Mouse (Mus musculus): ENCODE data around the gene Coa6.
"Not testable (repeated sequence)": the region's sequence is repeated elsewhere in the genome, so short reads cannot be mapped to it uniquely, and the experiment has no call there.

Gene Coa6

GRCm38 (mm10) chr8:126422174-126422919, at the start of gene Coa6:
Gene Coa6, plus strand, starts transcription at chr8:126422515.
- DNase-seq = peak; percentile 94 to 98

DNA sequence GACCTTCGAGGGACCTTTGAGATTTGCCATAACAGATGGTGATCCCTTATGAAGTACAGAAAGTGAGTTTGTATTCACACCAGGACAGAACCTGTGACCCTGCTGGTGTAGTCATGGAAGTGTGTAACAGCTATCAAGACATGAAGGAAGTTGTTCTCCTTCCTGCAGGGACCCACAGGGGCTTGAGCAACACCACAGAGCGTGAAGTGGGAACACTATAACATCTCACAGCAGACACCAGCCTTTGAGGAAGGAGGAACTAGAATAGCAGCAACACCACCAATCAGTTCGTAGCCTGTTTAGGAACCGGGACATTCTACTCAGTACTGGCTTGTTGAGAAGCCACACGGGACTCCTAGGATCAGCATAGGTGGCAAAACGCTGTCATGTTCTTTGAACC, 42.7 kb upstream of the Coa6 start:
- DNase-seq = no peak

DNA sequence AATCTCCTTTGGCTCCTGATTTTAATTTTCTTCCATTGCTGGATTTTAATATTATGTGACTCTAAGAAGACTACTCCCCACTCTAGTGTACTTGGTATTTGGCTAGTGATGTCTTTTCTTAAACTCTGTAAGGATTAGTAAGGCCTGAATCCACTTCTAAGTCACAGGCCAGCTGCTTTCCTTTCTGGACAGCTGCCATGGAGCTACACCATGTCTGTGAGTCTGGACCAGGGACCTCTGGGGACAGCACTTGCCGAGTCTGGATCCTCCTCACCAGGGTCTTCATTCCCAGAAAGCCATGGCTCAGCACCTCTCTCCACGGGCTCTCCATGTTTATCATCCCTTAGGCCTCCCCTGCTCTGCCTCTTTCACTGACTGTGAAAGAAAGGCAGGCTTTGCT, 42.2 kb upstream of the Coa6 start:
- no peak for DNase-seq

DNA sequence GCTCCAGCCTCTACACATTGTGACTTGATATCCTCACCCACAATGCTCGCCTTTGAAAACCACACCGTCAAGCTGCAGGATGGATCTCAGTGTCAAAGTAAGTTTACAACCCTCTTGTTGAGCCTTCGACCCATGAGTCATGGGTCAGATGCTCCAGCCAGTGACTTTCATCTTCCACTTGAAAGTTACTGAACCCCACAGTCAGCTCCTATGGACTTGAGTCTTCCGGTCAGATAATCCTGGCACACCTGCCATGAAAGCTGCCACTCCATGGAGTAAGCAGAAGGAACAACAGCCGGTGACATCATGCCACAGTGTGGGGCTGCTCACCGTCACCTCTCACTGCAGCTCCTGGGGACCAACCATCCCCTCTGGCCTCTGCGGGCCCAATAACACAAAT, 41.0 kb upstream of the Coa6 start:
- DNase-seq = no peak

DNA sequence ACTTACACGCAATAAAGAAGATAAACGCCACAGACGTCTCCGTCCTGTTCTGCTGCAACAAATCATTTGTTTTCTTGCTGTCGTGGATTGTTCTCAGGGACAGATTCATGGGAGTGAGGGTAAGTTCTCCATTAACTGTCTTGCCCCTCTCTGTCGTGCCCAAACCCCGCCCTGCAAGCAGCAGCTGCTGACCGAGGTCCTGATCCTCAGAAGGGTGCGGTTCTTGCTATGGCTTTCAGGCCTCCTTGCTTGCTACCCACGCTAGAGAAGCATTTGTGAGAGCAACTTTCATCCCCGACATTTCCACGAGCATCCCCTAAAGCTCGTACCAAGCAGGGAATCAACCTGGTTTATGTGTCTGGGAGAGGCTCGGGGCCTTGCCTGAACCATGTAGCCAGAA, 40.1 kb upstream of the Coa6 start:
- DNase-seq = no peak

DNA sequence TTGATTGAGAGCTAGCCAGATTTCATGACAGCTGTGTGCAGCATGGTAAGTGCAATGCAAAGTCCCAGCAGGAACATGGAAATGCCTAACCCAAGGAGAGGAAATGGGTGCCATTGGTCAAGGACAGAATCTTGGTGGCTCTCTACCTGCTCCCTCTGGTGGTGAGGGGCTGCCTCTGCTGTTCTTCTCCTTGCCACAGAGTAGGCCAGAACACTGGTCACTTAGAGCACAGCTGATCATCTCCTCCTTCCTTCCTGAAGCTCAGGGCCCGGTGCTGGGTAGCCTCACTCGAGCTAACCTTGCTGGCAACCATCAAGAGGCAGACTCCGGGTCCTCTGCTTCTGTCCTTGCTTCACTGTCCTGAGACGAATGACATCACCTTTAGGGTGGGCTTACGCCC, 39.6 kb upstream of the Coa6 start:
- DNase-seq = no peak

- no peak for DNase-seq
Observed at GRCm38 (mm10) chr8:126387566-126387965, 34.7 kb upstream of the Coa6 start.

GRCm38 (mm10) chr8:126391541-126391940, 30.8 kb upstream of the Coa6 start:
- DNase-seq = no peak

- no peak for DNase-seq
Observed at GRCm38 (mm10) chr8:126395386-126395785, 26.9 kb upstream of the Coa6 start.

- no peak for DNase-seq
Observed at GRCm38 (mm10) chr8:126395917-126396316, 26.4 kb upstream of the Coa6 start.

DNA sequence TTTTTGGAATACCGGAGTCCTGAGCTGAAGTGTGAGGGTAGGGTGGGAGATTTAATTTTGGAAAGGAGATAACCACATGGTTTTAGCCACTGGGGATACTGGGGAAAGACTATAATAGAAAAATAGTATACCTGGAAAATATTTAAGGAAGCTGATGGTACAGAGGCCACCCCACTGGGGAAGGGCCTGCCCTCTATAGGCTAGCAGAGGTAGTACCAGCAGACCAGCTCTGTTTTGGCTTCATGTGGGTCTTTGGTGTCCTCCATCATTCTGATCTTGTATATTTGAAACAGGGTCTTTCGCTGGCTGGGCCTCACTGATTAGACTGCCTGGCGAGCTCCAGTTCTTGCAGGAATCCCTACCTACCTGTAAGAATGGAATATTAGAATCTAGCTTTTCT, 24.0 kb upstream of the Coa6 start:
- DNase-seq = no peak

- DNase-seq = not testable (repeated sequence)
Observed at GRCm38 (mm10) chr8:126404550-126404949, 17.8 kb upstream of the Coa6 start.

- no peak for DNase-seq
Observed at GRCm38 (mm10) chr8:126405030-126405429, 17.3 kb upstream of the Coa6 start.

GRCm38 (mm10) chr8:126420834-126421233, 1.5 kb upstream of the Coa6 start:
- no peak for DNase-seq

DNA sequence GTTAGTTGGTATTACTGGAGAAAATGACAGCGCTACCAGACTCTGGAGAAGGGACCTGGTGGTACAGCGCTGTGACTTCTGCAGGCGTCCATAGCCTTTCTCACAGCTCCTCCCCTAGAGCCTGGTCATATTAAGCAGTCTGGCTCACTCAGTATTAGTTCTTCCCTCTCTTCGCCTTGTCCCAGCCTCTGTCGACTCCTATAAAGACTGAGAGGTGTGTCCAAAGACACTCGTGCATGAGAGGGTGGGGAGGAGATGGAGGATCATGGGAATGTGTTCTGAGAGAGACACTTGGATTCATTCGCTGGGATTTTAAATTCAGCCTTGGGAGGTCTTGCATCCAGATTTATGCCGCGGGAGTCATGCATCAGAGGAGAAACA, 595 bp downstream of the Coa6 start:
- DNase-seq = no peak

DNA sequence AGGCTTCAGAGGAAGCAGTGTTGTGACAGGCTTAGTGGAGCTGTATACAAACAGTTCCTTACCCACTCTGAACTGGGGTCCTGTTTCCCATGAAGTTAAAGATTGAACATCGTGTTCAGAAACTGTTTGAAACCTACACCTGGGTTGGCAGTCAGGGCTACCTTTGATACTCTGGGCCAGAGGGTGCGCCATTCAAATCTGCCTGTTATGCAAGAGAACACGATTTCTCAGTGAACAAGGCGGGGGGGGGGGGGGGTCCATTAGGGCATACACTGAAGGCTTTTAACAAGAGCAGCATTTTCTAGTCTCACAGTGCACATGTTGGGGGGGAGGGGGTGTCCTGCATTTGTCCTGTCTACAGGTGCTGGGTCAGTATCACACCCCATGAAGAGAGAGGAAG, 1.8 kb downstream of the Coa6 start:
- no peak for DNase-seq

DNA sequence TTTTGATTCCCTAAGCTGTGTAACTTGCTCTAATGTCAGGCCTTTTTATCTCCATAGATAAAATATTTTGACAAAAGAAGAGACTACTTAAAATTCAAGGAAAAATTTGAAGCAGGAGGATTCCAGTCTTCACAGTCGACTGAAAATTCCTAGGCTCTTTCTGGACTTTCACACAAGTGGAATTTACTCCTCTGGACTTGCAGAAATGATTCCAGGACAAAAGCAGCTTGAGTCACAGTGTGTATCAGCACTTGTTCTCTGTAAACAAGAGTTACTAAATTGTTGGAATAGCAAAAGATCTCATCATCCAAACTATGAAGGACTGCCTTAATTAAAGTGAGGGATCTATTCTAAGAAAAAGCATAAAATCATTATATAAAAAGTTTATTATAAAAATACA, 2.6 kb downstream of the Coa6 start:
- DNase-seq = no peak

DNA sequence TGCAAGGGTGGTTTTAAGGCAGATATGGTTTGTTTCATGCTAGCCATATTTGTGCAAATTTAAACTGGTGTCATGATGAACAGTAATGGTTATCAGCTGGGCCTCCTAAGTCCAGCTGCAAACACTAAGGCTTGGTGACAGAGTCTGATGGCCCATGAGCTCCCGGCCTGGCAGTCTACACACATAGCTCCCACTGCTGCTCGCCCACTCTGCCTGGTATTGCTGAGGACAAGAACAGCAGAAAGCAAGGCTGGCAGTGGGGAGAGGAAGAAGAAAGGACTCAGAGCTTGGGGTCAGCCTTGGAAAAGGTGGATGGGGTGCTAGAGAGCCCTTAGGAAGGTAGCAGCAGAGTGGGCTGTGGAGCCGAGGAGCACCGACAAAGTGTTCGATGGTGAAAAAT, 7.3 kb downstream of the Coa6 start:
- no peak for DNase-seq

- no peak for DNase-seq
Observed at GRCm38 (mm10) chr8:126433827-126434226, 11.5 kb downstream of the Coa6 start.

DNA sequence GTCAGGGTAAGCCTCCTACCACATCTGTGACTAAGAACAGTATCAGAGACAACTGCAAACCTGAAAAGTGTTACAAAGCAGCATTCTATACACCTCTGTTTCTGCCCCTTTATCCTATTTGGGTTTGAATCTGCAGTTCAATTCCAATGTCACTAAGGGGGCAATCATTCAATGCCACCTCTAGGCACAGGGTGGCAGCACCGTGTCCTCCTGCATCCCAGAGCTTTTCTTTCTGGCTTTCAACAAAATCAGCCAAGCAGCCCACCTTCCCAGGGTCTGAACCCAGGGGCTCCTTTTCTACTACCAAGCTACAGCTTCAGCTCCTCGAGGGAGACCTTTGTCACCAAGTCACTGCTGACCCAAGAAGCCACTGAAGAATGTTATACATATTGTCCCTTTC, 16.6 kb downstream of the Coa6 start:
- DNase-seq = no peak

DNA sequence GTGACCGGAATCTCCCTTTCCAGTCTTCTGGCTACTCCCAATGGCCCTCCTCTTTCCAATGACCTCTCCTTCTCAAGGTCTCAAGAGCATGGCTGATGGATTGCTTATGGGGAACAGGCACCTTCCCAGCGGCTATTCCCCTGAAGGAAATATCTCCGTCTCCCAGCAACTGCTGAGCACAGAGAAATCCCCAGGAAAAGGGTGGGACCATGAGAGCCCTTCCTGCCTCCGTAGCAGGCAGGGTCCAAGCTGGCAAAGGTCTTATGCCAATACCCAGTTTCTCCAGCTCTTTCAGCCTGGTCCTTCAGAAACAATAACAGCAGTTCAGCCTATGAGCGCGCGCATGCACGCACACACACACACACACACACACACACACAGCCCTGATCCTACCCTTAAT, 28.8 kb downstream of the Coa6 start:
- DNase-seq = no peak

- DNase-seq = no peak
Observed at GRCm38 (mm10) chr8:126455383-126455782, 33.1 kb downstream of the Coa6 start.

DNA sequence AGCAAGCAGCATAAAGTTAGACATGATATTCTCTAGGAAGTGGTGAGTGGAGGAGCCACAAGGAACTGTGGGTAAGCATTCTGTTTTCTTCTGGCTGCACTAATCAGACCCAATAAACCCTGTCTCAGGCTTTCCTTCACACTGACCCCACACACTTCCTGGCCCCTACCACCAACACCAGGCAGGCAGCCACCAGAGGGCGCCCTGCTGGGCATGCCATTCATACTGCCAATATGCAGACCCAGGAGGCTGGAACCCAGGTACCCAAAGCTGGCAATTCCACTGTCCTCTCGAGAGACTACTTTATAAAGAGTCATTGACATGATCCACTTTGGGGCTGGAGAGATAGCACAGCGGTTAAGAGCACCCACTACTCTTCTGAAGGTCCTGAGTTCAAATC, 38.0 kb downstream of the Coa6 start:
- peak; percentile 49 to 78 for DNase-seq

DNA sequence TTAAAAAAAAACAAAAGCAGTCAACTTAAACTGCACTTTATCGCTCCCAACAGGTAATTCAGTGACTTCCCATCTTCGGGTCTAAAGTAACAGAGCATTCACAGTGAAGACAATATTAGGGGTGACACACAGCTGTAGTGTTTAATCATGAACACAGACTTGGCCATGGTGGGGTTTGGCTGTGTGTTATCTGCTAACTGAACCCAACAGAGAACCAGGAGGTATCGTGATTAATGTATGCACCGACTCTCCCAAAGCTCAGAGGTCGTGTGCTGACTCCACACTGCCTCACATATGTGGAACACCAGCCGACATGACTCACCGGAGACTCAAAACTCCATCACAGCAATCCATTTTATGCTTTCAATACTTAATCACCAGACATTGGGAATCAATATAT, 39.4 kb downstream of the Coa6 start:
- no peak for DNase-seq

DNA sequence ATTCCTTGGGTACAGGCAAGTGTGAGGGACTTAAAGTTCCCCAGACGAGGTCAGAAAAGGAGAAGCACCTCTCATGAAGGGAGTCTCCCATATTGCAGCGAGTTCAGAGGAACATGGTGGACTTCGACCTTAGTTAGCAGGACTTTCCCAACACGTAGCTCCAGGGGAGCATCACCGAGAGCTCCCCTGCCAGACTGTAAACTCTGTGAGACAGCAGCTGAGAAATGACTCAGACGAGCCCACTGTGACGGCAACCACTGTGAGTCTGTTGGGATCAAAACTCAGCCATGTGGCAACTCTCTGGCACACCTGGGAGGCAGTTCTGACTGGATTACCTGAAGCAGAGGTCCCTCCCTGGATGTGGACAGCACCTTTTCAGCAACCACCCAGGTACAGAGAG, 41.8 kb downstream of the Coa6 start:
- DNase-seq = no peak
